Mouse (Mus musculus) embryonic facial prominence, embryonic 10.5 days (tissue): ENCODE results near the gene Ispd. TPM values are rescaled to one million over a fixed set of nuclear protein-coding genes. Genes with fewer than 3 reads are reported as not detected.

Source experiments
- polyA plus RNA-seq: library from polyadenylated mRNA; unstranded; fragments of >200 nt; fragmentation: Nextera tagmentation; extraction: Ambion mirVana; gene quantifications from 2 replicates; pipeline ENCODE4 v1.2.1, GENCODE M21; 2016

The Ispd gene
- polyA plus RNA-seq, 1 experiment from 2014 or later = 9.1 TPM

Other genes starting within 250 kb of the Ispd start
- gene Ankmy2, start 224.3 kb upstream of the Ispd start, polyA plus RNA-seq = 22.6 and 25.7 TPM in 2 replicates
- gene Bzw2, start 223.4 kb upstream of the Ispd start, polyA plus RNA-seq = 301 and 303 TPM in 2 replicates
- not detected in 2 replicates for gene Lrrc72, start 128.1 kb upstream of the Ispd start, polyA plus RNA-seq
- gene Sostdc1, start 67.3 kb upstream of the Ispd start, polyA plus RNA-seq = 21.9 and 23.7 TPM in 2 replicates
- 0.64 and 0.68 TPM in 2 replicates for gene D630036H23Rik, start 731 bp downstream of the Ispd start, polyA plus RNA-seq